Mouse (Mus musculus) R1 (cell line): ENCODE results near the gene Dll3.

ENCODE experiments used
- DNase-seq: peaks from one replicate; pipeline ENCODE4 v3.0.0-alpha.2; 2018; ENCODE audit warnings: low read depth, low spot score

Gene Dll3

DNA sequence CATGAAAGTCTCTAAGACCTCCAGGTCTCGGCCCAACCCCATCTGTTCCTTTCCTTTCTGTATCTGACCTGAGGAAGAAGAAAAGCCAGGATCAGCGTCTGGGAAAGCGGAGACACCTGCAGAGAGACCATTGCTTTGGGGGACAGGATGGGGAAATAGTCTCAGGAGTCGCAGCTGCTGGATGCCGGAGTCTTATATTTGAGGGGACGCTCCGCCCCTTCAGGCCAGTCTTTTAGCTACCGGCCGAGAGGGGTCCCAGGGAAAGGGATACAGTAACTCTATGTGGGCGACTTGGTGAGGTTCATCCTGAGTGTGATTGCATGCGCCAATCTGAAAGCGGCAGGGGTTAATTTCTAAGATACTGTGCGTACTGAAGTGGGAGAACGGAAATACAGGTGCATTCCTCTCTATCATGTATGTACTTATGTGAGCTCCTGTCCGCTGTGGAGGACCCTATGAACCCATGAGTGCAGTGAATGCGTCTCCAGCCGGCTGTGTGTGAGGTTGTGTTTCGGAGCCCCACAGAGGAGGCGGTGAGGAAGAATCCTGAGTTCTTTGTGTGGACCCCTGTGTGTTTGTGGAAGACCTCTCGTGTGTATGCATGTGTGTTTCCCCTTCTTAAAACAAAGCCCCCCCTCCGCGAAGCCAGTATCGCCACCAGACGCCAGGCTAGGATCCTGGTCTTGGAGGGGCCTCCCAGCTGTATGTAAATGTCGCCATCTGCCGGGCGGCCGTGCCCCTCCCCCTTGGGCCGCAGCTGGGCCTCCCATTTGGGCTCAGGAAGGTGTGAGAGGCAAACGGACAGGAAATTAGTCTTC lies at the start of gene Dll3:
TSS of gene Dll3 (minus strand) at position 623 of the 818 bp plus-strand sequence.
- DNase-seq = peak; percentile 68

DNA sequence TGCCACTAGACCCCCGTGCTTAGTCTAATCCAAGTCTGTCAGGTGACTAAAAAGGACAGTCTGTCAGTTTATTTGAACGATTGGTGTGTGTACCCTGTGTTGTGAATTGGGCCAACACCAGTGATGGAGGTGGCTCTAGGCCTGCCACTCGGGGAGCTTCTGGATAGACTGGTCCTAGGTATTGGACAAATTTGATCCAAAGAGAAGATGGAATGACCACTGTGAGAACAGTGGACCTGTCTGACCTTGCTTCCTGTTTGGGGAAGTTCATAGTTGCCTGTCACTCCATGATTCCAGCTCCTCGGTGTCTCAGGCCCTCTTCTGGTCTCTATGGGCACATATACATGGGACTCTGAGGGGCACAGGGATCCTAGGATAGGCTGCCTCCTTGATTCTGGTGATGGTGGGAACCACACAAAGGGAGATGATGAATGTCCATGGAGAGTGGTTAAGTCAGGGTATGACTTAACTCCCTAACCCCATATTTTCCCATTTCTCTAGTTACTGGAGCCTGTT lies 49.7 kb upstream of the Dll3 start:
- DNase-seq = no peak

DNA sequence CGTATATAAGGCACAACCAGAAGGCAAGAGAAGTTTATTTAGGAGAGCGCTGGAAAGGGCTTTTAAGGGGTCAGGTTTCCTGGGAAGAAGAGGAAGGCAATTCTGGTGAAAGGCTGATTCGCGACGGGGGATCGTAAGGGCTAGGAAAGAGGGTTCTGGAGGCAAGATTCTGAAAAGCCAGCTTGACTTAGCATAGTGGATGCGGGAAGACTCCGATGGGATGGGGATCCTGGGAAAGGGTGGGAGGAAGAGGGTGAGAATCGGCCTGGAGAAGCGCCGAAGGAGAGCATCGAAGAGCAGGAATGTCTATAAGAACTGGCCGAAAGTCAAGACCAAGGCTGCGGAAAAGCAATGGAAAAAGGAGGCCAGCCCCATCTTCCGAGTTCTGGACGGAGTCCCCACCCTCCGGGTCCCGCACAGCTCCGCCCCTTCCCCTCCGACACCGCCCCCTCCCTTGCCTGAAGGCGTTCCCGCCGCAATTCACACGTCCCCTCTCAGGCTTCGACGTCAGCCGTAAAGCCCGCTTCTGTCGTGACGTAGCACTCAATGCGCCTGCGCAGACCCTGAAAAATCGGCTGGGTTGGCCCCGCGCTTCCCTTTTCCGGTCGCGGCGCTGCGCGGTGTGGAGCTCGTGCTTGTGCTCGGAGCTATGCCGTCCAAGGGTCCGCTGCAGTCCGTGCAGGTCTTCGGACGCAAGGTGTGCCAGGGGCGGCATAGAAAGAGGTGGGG lies 48.3 kb upstream of the Dll3 start, which contains the start of gene Rps16:
TSS of gene Rps16 (plus strand) at position 498 of the 729 bp plus-strand sequence.
- peak; percentile 97 for DNase-seq

DNA sequence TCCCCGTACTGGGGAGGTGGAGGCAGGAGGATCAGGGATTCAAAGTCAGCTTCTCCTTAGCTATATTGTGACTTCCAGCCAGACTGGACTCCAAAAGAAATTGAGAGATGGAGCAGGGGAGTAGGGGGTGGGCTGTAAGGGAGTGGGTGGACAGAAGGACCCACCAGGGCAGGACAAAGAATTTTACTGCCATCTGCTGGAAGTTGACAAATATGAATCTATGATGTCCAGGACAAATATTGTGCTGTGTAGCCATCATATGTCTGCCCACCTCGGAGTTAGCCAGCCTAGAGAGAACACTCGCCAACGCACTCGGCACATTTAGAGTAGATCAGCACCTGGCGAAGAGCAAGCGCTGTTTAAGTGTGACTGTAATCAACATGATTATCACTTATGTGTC lies 46.6 kb upstream of the Dll3 start:
- no peak for DNase-seq

DNA sequence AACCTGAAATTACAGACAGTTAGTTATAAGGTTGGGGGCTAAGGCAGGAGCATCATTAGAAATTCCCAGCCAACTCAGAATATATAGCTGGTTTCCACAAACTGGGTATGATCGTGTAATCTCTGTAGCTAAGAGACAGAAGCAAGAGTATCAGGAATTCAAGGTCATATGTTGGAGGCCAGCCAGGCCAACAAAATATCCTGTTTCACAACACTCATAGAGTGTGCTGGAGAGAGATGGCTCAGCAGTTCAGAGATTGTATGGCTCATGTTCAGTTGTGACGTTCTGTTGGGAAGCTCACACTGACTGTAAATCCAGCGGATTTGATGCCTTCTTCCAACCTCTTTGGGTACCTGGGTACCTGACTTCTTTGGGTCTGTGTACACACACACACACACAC lies 45.7 kb upstream of the Dll3 start:
- DNase-seq = no peak

DNA sequence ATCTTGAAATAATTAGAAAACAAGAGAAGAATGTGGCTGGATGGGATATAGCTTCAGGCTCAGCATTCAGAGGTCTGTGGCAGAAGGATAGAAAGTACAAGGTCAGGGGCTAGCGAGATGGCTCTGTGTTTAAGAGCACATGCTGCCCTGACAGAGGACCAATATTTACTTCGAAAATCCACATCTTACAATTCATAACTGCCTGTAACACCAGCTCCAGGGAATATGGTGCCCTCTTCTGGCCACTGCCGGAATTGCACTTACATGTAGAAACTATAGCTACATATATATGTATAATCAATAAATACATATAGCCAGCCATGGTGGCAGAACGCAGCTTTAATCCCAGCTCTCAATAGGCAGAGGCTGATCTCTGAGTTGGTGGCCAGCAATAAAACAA lies 42.6 kb upstream of the Dll3 start:
- peak; percentile 66 for DNase-seq

DNA sequence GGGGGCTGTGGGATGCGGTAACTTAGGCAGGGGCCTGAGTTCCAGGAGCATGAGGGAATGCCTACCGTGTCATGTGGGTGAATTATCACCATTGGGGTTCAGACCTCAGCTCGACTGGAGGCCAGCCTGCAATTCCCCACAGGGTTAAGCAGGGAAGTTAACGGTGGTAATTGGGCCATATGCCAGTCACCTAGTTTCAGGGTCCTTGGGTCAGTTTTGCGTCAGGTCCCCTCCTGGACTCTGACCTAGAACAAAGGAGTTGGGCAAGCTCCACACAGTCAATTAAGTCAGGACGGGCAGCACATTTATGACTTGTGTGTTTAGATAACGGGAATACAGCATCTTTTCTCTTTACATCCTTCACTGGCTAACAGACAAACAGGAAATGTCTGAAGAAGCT lies 39.3 kb upstream of the Dll3 start:
- no peak for DNase-seq

DNA sequence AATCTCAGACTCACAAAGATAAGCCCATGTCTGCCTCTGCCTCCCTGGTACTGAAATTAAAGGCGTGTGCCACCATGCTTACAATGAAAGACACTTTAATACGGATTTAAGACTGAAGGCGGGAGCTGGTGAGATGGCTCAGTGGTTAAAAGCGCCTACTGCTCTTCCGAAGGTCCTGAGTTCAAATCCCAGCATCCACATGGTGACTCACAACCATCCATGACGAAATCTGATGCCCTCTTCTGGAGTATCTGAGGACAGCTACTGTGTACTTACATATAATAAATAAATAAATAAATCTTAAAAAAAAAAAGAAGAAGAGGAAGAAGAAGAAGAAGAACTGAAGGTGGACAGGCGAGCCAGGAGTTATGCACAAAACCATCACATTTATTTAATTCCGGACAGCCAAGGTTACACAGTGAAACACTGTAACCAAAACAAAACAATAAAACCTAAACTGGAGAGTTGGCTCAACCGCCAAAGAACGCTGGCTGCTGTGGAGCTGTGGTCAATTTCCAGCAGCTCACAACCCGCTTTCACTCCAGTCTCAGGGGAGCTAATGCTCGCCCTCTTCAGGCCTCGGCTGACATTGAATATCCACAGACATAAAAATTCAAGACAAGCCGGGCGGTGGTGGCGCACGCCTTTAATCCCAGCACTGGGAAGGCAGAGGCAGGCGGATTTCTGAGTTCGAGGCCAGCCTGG lies 37.3 kb upstream of the Dll3 start:
- DNase-seq = peak; percentile 92

DNA sequence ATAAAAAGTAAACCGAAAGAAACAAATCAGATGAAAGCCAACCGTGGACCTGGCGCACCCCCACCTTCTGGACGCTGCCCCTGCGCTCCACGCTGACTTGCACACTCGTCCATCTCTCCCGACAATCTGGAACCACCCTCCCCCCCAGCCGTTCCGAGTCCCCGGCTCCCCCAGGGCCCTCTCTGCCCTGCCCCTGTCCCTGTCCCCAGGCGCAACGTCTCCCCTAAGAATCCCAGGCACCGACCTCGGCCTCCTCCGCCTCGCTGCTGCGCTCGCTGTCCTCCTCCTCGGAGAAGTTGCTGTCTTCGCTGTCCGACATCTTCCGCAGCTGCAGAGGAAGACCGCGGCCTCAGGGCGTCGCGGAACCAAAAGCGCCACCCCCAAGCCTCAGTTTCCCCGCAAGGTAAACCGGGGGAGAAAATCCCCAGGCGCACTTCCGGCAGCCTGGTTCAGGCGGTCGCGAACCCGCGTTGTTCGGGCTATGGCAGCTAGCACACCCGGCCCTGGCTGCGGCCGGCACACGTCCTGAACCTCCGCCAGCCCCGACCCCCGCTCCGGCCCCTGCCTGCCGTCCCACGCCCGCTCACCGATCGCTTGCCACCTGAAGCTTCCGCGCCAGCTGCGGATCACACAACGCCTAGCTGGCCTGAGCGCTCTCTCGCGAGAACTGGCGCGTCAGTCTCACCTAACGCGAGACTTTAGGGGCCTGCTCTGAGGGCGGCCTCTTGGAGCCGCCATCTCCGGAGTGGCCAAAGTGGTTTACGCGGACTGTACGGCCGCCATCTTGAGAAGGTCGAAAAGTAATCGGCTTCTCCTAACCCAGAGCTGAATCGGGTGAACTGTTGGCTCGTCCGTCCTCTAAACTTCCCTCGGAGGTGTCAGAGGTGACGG lies 36.3 kb upstream of the Dll3 start, which contains the start of gene Supt5:
TSS of gene Supt5 (minus strand) at position 639 of the 891 bp plus-strand sequence.
- DNase-seq = peak; percentile 99

DNA sequence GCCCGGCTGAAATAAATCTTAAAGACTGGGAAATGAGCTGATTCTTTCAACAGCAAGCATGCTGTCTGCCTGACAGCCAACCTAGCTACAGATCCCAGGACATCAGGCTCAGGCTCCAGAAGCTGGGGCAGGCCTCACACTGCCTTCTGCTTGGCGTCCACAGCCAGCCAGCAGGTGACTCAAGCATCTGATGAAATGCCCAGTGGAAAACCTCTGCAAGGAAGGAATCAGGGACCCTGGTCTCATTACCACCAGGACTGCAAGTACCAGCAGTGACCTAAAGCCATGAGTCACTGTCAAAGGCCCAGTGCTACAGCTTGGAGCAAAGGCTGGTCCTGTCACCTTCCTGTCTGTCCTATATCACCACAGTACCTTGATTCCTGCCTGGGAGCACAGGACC lies 33.4 kb upstream of the Dll3 start:
- no peak for DNase-seq

DNA sequence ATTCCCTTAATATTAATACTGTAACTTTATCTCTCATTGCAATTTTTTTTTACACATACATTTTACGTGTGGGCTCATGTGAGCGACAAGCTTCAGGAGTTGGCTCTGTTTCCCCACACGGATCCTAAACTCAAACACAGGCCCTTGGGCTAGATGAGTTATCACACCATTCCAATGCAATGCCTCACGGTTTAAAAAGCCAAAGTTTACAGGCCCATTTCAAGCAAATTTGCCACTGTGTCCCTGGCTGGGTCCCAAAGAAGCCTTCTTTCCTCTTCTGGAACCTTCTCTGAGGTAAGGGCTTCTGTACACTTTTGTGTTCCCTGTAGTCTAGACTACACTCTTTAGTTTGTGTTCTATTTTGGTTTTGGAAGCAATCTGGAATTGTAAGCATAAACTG lies 32.5 kb upstream of the Dll3 start:
- no peak for DNase-seq

DNA sequence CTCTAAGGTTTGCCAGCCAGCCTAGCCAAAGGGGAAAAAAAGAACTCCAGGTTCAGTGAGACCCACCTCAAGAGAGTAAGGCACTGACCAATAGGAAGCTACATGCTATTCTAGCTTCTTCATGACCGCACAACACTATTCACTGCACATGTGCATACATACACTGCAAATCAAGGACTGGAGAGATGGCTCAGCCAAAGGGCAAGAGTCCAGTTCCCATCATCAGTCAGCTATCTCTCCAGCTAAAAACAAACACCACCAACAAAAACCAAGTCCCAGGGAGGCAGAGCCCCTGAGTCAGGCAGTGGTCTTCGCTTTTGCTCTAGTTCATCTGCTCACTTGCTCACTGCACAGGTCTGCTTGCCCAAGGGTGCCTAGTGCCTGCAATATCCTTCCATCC lies 26.2 kb upstream of the Dll3 start:
- DNase-seq = no peak

DNA sequence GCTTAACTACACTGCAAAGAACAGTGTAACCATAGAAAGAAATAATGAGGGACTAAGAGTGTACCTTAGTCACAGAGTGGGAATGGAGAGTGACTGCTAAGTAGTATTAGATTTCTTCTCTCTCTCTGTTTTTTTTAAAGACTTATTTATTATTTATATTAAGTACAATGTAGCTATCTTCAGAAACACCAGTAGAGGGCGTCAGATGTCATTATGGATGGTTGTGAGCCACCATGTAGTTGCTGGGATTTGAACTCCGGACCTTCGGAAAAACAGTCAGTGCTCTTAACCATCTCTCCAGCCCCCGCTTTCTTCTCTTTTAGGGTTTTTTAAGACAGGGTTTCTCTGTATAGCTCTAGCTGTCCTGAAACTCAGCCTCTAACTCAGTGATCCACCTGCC lies 24.4 kb upstream of the Dll3 start:
- DNase-seq = no peak

DNA sequence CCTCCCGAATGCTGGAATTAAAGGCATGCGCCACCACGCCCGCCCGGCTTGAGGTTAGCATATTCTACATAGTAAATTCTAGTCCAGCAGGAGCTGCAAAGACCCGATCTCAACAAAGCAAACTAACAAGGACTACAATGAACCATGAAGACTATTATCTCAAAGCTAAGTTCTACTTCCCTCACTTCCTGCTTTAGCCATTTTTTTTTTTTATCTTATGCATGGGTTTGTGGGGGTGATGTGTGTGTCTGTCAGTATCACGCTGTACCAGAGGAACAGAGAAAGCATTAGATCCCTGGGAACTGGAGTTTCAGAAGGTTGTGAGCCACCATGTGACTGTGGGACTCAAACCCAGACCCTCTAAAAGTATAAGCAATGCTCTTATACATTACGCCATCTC lies 23.3 kb upstream of the Dll3 start:
- DNase-seq = peak; percentile 40

DNA sequence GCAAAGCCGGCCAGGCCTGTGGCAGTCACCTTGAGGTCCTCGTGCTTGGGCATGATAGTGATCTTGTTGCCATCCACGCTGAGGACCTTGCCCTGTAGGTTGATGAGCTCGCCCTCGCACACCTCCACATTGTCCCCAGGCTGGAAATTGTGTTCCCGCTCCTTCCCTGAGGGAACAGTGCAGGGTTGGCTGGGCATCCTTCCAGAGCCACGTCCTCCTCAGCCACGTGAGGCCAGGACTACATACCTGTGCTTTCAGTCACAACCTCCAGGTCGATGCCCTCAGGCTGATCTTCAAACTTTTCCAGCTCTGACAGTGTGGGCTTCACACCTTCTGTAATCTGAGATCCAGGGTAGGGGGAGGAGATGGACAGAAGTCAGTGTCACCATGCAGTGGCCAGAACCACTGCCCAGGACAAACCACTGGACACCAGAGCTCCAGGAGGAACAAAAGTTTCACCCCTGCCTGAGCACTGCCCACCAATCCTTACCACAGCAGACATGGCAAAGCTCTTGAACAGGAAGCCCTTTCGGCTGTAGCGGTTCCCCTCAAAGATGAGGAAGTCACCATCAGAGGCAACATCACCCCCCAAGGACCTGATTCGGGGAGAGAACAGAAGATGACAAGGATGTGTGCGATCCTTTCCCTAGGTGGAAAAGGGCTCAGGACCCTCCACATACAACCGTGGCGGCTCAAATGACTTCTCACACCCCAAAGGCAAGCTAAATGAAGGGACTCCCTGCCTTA lies 20.1 kb upstream of the Dll3 start:
- DNase-seq = no peak

DNA sequence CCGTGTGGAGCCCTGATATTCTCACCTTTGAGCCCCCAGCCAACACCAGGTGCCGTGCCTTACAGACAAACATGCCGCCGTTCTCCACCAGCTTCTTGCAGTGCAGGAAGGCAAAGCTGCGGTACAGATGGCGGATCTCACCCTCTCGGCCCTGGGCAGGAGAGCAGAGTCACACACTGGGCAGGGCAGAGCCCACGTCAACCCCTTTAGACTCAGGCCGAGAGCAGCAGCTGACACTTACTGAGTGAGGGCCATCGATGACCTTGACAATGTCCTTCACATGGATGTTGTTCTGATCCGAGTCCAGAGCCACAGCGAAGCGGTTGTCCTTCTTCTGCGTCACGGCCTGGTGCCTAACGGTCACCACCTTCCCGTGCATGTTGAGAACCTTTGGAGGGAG lies 16.7 kb upstream of the Dll3 start:
- DNase-seq = no peak

DNA sequence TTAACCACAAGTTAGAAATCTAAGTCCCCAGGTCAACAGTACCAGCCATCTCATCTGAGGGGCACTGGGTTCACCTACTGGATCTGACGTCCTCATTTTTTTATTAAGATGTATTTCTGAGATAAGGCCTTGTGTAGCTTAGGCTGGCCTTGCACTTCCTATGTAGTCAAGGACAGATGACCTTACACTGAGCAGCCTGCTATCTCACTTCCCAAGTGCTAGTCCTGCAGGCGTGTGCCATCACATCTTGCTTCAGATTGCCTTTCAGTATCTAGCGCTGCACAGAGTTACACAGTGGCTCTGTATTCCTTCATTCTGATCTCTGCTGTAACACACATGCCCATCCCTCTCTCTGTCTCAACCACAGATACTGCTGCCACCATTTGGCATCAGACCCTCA lies 16.0 kb upstream of the Dll3 start:
- DNase-seq = no peak

DNA sequence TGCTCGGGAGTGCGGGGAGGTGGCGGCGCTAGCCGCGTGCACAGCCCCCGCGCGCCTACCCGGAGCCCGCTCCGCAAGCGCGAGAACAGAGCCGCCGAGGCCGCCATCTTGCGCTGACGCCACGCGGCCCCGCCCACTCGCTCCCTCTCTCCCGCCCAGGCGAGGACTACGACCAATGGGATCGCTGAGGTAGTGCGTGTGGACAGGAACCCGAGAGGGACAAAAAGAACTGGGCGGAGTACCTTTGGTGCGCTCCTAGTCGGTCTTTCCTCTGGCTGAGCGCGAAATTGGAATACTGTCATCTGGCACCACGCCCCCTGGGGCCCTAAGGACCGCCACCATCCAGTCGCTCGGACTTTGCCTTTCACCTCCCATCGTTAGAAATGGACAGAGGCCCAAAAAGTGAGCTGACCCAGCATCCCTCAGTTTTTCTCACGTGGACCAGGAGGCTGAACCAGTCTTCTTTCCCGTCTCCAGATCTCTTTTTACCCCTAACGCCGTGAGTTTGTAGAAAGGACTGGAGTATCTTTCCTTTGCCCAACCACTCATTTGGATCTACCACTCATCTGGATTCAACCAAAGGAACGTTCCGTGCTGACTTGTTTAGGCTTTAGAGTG lies 10.0 kb upstream of the Dll3 start, which contains the start of gene Timm50:
TSS of gene Timm50 (minus strand) at position 147 of the 618 bp plus-strand sequence.
- DNase-seq = peak; percentile 98

DNA sequence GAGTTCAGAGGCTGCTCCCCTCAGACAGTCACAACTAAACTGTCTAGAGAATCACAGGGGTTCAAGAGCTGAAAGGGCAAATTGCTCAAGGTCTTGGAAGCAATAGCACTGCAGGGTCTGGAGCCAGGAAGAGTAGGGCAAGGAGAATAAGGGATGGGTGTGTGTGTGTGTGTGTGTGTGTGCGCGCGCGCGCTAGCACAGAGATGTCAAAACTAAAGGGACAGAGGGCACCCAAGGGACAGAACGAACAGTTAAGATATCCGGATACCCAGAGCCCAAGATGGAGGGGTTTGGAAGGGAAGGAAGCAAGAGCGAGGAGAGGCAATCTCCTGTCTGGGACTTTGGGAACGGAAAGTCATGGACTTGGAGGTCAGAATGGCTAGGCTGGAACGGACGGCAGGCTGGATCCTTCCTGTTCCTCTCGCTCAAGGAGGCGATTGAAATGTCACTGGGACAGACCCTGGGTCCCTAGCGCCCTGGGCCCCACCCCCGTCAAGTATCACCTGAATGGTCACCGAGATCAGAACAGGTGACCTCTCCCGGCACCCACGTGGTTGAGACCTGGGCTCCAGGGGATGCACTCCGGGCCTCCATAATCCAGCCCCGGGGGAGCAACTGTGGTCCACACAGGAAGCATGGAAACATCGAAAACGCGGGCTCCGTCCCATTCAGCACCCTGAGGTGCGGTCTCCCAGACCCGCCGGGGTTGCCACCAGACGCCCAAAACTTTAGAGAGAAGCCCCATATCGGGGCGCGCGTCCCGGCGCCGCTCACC lies 9.3 kb upstream of the Dll3 start:
- peak; percentile 60 for DNase-seq
